Mouse (Mus musculus): ENCODE measurements at regions not wholly inside any gene's neighbourhood (a gene's known extent, or its start where the extent isn't known, plus 50 kb on each side); places are given as distances from the start of the nearest gene placed in this dataset.
A peak's percentile ranks its signal among the peaks of the same experiment; 100 is the strongest.

DNA sequence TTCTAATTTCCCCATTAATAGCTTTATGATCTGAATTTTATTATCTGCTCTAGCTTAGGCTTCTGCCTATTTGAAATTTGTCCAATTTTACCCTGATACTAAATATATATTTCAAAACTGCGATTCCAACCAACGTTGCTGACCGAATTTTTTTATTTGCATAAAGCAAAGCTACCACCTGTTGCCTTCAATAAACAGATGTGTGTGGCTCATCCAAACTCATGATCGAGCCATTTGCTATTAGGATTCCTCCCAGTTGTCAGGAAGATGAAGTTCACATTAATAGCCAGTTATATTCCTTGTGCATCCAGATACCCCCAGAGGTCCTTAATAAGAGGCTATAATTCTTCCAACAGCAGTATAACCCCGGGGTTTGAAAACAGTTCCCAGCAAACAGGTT, 85.0 kb upstream of the Dock1 start:
- TF ChIP-seq CTCF (IDR thresholded peaks at IDR 0.05; ENCODE audit: control insufficient read depth, insufficient read depth, insufficient read length) (no peak), USF1 (IDR thresholded peaks at IDR 0.05; ENCODE audit: low read depth) (no peak), CEBPB (IDR thresholded peaks at IDR 0.05; ENCODE audit: low read depth) (no peak), MAX (IDR thresholded peaks at IDR 0.05) (no peak), MYOG (IDR thresholded peaks at IDR 0.05; ENCODE audit: control insufficient read depth, extremely low read depth, insufficient read length) (no peak), MYOD1 (IDR thresholded peaks at IDR 0.05; ENCODE audit: control insufficient read depth, insufficient read length, low read depth) (peak; percentile 7)
